Mouse (Mus musculus) ovary, postnatal 10 days (tissue): ENCODE data around the gene Slc2a1.

Source experiments
- DNase-seq: peaks from one replicate; pipeline ENCODE4 v3.0.0; 2022; ENCODE audit warnings: low spot score

Slc2a1 gene

DNA sequence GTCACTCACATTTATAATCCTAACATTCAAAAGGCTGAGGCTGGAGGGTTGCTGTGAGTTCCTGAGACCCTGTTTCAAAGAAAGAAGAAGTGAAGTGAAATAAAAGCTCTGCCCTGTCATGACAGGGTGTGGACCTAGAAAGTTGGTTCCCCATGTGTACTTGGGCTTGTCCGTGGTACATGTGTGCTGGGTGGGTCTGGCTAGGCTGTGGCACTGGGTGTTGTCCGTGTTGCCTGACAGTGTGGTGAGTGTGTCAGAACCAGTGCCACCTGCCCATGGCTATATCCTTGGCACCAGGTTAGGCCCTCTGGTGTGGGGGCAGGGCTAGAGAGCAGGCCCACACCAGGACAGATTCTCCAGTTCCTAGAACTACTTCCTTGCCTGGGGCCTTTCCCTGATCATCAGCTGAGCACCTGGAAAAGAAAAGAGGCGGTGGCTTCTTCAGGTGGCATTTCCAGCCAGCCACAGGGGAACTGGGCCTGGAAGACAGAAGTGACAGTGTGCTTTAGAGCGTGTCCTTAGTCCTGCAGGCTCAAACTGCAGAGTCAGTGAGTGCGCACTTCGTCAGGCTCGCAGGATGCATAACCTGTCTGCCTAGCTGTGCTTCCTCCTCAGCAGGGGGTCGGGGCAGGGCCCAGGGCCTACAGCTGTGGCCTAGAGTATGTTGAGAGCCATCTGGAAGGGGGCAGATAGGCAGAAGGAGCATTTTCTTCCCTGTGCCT, 22.8 kb downstream of the Slc2a1 start:
- DNase-seq: no peak

DNA sequence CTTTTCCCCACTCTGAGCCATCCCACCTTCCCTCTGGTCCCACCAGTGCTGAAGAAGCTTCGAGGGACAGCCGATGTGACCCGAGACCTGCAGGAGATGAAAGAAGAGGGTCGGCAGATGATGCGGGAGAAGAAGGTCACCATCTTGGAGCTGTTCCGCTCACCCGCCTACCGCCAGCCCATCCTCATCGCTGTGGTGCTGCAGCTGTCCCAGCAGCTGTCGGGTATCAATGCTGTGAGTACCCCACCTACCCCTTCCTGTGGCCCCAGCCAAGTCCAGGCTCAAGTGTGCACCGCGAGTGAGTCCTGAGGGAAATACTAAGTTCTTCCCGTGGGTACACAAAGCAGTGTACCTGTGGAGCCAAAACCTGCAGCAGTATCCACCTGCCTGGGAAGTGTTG, 24.8 kb downstream of the Slc2a1 start:
- DNase-seq: no peak

DNA sequence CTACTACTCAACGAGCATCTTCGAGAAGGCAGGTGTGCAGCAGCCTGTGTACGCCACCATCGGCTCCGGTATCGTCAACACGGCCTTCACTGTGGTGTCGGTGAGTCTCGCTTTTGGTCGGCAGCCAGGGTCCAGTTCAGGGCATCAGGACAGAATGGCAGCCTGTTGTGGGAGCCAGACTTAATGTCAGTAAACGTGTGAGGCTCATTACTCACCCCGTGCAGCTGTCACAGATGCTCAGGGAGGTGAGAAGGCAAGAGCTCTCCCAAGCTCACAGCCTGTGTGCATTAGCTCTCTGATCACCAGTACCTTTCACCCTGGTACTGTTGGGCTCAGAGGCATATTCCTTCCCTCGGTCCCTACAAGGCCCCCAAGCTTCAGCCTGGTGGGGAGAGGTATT, 25.3 kb downstream of the Slc2a1 start:
- DNase-seq: no peak

DNA sequence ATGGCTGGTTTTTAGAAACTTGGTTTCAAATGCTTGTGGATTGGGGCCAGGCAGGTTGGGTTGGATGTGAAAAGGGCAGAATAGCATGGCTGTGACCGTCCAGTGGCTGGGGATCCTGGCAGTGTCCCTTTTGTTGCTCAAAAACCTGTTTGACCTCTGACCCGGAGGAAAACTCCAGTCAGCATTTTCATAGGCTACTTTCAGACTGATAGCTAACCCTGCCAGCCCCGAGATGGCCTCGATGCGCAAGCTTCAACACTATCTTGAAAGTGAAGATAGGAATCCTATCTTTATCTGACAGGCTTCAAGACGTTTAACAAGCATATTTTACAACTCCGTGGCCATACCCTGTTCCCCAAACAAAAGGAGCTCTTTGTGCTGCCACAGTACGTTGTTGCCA, 28.8 kb downstream of the Slc2a1 start:
- DNase-seq: no peak

DNA sequence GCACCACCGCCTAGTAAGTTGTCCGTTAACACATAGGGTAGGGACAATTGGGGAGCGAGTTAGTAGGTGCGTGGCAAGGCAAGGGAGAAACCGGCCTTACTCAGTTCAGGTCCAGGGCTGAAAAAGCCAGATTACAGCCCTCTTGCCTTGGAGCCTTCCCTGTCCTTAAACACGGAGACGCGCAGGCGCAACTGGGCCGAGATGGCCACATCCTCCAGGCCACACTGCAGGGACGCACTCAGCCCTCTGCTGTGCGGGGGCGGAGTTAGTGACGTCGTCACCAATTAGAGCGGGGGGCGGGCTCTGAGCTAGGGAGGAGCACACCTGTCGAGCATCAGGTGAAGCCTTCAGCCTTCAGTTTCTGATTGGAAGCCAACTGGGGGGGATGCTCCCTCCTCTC, 29.7 kb downstream of the Slc2a1 start:
- peak; percentile 40 for DNase-seq

DNA sequence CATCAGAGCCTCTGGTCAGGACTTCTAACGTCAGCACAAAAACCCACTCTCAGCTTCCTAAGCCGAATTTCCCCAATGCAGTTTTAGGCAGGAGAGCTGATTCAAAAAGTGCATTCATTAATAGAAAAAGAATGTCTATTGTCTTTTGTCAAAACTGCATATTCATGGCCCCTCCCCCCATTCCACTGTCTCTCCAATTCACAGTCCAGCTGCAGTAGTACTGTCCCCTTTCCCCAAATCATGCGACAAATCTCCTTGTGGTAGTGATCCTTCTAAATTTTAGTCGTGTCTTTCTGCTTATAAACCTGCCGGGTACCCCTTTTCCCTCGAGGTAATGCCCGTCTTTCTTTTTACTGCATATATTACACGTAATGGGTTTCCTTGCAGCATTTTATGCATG, 30.3 kb downstream of the Slc2a1 start:
- DNase-seq: no peak

DNA sequence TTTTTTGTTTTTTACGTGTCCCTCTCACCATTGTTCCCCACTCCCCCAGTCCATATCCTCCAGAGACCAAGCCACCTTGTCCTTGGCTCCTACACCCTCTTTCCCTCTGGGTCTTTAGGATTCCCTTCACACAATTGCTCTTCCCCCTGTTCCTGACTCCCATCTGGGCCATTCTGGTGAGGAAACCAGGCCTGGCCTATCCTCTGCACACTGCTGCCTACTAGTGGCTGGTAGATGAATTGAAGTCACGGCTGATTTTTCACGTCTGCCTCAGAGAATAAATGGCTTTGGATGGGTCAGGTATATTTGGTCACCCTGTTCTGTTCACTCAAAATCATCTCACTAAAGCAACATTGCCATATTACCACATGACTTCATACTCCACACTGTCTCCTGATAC, 31.6 kb downstream of the Slc2a1 start:
- DNase-seq: no peak

DNA sequence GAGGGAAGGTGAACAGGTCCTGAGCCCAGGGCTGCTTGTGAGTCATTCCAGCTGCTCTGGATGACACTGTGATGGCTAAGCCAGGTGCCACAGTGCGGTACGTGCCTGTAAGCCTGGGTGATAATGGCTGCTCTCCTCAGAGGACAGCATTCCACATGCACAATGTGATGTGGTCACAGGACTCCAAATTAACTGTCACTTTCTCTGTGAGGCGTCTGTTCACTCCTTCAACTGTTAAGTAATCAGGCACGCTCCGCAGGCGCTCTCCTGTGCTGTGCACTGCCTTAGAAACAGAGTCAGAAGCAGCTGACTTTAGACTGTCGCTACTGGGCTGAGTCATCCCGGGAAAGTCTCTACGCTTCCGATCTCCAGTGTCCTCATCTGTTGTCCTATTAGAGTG, 32.7 kb downstream of the Slc2a1 start:
- DNase-seq: no peak

DNA sequence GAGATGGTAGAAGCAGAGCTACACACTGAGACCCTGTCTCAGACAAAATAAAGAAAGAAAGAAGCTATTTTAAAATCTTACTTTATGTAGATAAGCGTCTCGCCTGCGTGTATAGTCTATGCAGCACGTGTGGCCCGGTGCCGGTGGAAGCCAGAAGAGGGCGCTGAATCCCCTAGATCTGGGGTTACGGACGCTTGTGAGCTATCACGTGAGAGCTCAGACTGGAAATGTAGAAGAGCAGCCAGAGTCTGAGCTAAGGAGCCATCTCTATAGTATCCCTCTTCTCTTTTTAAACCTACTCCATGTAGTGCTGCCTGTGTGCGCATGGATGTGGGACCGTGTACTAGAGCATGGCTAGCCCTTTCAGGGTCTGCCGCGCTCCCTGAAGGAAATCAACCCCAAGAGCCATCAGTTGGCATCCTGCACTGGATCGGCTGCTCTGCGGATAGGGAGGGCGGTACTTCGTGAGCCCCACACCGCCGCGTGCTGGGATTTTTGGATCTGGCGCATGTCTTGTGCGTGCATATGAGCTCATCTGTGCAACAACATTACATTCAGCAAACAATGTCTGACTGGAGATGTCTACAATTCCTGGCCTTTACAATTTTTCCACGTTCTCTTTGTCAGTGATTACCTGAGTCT, 33.8 kb downstream of the Slc2a1 start:
- no peak for DNase-seq

DNA sequence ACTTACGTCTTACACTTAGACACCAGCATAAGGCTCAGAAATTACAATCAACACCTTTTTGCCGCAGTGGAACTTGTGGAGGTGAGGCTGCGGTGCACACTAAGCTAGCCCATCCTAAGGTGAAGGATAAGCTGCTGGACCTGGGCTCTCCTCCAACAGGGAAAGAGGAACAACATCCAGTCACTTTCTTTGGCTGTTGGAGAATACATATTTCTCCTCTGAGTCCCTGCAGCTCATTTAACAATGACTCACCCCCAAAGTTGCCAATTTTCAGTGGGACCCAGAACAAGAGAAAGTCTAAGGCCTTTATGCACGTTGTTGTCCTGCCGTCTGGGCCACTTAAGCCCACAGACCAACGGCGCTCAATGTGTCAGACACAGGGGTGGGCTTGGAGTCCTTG, 38.3 kb downstream of the Slc2a1 start:
- no peak for DNase-seq

DNA sequence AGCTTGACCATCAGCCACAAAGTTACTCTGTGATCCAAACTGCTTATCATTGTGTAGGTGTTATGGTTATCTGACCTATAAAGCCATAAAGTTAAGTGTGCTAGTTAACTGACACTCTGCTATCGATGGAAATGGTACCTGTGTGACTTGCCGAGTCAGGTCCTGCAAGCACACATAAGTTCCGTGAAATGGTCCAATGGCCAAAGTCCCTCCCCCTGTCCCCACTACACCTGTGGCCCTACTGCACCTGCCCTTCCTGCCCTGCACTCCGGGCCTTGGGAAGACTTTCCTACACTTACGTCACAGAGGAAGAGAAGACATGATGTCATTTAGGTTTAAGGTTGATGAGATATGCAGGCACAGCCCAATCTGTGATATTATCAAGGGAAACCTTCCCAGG, 38.8 kb downstream of the Slc2a1 start:
- DNase-seq: no peak

DNA sequence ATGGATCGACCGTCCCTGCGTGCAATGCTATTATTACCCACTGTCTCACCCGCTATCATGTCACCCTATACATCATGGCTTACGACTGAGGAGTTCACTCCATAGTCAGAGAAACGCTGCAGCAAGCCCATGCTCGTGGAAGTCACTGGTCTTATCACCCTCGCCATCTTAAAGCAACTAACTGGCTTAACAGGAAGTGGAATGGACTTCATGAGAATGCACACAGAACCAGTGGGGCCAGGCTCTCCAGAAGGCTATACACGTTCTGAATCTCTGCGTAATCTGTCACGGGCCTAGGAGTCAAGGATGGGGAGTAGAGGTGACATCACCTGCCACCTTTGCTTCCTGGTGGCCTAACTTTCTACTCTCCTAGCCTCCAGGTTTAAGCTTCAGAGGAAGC, 40.2 kb downstream of the Slc2a1 start:
- DNase-seq: no peak

DNA sequence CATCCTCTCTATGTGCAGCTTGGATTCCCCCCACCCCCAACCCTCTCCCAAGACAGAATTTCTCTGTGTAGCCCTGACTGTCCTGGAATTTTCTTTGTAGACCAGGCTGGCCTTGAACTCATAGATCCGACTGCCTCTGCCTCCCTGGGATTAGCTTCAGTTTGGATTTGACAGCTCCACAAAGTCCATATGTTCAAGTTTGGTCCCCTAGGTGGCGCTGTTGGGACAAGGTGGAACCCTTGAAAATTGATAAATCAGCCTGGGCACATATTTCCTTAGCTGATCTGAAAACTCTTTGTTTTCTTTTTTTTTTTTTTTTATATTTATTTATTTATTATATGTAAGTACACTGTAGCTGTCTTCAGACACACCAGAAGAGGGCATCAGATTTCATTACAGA, 48.7 kb downstream of the Slc2a1 start:
- DNase-seq: no peak

DNA sequence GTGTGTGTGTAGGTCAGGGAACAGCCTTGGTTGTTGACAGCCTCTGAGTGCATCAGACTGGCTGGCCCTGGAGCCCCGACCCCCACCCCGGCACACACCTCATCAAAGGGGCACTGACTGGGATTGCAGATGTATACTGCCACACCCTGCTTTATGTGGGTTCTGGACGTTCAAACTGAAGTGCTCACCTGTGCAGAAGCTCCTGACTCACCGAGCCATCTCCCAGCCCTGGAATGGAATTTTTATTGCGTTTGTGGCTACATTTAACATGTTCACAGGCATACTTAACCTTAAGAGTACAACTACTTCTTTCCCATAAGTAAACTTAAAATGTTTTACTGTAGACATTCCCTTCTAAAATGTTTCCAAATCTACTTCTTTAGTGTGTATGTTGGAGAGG, 49.4 kb downstream of the Slc2a1 start:
- DNase-seq: no peak

DNA sequence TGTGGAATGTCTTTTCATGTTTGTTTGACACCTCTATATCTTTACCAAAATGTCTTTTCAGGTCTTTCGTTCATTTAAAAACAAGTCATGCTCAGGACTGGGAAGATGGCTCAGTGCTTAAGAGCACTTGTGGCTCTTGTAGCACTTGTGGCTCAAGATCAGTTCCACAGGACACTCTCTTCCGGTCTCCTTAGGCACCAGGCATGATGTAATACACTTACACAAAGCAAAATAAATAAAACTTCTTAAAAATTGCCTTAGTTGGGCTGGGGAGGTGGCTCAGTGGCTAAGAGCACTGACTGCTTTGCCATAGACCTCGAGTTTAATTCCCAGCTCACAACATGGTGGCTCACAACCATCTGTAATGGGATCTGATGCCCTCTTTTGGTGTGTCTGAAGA, 52.8 kb downstream of the Slc2a1 start:
- no peak for DNase-seq

DNA sequence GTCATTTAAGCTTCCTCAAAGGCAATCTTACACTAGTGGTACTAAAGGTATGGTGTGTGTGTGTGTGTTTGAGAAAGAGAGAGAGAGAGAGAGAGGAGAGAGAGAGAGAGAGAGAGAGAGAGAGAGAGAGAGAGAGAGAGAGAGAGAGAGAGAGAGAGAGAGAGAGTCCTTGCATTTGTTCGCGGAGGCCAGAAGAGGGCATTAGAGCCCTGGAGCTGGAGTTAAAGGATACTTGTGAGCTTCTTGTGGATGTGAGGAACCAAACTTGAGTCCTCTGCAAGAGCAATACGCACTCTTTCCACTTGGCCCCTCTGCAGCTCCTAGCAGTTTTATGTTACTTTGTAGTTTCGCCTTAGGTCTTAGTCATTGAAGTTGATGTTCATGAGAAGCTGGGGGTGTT, 54.5 kb downstream of the Slc2a1 start:
- no peak for DNase-seq

DNA sequence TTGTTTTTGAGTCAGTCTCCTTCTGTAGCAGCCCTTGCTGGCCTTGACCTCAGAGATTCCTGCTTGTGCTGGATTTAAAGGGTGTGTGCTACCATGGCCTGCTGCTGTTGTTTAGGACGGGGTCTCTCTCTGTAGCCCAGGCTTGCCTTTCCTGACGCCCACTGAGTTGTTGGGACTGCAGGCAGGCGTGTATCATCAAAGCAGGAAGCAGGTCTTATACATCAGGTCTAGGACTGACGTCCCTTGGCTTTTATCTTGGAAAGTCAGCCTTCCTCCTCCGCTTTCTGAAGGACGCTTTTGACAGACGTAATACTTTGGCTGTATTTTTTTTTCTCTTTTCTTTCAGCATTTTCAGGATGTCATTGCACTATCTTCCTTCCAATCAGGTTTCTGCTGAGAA, 57.4 kb downstream of the Slc2a1 start:
- no peak for DNase-seq

DNA sequence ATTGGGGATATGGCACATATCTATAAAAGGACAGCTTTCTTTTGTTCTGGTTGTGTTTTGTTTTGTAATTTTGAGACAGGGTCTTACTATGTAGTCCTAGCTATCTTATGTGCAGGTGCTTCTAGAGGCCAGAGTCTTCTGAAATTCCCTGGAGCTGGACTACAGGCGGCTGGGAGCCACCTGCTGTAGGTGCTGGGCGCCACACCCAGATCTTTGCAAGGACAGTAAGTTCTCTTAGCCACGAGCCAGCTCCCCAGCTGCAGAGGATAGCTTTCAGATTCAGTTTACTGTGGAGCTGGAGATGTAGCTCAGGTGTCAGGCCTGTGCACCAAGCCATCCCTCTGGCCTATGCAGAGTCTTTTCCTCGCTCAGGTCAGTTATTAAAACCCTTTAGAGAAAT, 58.6 kb downstream of the Slc2a1 start:
- DNase-seq: no peak

DNA sequence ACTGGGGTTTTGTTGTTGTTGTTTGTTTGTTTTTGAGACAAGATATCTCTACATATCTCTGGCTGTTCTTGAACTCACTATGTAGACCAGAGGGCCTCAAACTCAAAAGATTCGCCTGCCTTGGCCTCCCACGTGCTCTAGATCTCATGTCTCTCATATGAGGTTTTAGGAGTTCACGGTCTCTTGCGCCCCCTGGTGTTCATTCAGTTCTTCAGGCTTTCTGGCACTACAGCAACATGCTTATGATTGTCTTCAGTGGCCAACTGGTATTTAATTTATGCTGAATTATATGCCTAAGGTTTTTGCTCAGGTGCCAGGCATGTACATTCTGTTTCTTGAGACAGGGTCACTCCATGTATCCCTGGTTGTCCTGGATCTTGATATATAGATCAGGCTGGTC, 59.2 kb downstream of the Slc2a1 start:
- DNase-seq: peak; percentile 51

DNA sequence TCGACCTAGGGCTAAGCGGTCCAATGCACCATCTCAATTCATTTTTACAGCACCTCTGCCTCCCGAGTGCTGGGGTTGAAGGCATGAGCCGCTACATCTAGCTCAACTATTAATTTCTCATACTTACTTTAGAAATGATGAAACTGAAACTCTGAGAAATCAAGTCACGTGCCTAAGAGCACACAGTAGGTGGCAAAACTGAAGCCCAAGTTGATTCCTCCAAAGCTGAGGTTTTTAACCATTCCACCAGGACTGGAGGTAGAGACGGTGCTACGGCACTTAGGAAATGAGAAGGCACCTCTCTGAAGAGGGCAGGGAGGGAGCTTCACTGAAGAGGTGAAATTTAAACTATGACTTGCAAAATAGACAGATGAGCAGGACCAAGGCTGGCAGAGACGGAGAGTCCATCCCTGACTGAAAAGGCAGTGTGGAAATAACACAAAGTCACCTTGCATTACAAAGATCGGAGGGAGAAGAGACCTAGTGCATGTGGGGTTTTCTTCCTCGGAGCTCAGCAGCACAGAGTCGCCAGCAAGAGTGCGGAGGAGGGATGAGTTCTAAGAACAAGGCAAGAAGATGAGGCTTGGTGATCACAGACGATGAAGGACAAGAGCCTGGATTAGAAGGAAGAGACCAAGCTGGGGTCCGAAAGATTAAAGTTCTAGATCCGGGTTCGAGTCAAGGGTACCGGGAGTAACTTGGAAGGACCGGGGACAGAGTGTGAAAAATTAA, 64.6 kb downstream of the Slc2a1 start:
- DNase-seq: no peak

DNA sequence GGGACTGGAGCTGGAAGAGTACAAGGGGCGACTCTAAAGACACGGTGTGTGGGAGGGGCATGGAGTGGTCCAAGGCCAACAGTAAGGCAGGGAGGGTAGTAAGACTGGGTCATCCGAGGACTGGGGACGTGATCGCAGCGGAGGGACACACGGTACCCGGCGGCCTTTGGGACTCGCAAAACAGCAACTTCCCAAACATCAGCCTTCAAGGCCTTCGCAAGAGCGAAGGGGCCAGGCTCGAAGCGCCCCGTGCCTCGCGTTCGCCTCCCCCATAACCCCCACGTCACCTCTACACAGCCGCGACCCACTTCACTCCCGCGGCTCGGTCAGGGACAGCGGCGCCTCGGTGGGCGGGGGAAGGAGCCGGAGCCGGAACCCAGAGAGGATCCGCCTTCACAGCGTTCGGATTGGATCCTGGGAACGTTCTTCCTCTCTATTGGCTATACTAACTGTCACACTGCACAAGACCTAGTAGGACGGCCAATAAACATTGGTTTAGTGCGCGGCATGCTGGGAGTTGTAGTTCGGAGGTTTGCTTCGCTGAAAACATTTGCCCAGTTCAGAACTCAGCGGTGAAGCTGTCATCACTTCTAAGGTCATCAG, 65.4 kb downstream of the Slc2a1 start, which contains the start of gene Zfp691:
Gene Zfp691, minus strand, starts transcription at position 345 of the 603 bp plus-strand sequence.
- peak; percentile 79 for DNase-seq

DNA sequence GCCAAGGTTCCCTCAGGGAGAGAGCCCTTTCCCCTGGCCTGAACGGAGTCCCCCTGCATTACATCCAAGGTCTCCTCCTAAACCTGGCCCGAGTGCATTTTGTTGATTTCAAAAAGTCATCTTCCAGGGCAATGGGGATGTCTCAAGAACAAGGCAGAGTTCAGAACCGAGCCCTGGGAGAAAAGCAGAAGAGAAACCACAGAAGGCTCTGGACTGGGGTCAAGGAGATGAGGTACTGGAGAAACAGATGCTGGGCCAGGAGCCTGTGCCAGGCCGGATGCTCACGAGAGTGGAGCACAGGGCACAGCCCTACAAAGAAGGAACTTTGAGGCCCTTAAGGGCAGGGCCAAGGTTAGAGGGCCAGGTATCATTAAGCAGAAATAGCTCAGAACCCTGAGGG, 69.2 kb downstream of the Slc2a1 start:
- DNase-seq: no peak

DNA sequence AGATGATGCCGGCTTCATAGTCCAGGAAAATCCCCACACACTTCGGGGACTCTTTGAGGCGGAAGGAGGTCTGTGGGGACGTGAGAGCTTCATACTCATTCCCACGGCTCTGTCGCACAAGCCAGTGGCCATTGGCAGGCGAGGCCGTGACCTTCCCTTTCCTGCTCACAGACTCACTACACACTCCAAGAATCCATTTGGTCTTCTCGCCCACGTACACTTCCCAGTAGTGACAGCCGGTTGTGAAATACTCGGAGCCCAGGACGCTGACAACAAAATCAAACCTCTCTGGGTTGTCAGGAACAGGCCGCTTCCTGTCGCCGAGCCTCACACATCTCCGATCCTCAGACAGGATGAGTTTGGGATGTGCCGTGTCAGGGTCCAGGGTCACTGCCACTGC, 69.8 kb downstream of the Slc2a1 start:
- no peak for DNase-seq
